Mouse (Mus musculus): ENCODE measurements around the gene Afap1. TPM values are rescaled to one million over a fixed set of nuclear protein-coding genes. Genes with fewer than 3 reads are reported as not detected.

Gene Afap1
- polyA plus RNA-seq (2012; rRNA removed): 3.8 and 4.7 TPM in 2 replicates

DNA sequence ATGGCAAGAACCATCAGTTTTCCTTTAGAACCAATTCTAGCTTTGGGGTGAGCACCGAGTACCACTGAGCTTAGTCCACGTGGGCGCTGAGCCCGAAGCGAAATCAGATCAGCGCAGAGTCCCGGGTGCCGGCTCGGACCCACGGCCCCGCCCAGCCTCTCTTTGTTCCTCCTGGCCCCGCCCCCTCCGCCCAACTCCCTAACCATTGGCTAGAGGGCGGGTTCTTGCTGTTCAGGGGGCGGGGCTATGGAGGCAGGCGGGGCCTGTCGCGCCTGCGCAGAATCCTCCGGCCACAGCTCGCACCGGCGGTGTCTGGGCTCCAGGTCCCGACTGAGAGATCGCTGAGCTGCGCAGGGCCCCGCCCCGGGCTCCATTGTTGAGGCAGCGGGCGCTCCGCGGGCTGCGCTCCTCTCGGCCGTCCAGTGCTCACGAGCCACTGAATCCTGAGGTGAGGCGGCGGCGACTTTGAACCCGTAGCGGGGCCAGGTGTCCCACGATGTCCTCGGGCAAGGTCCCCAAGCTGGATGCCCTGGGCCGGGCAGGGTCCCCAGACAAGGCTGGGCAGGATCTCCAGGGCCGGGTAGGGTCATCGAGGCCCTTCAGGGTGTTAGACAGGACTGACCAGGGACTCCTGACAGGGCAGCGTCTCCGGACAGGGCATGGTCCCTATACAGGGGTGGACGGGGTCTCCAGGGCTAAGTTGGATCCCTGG lies at the start of gene Afap1:
Gene Afap1, plus strand, starts transcription at position 227 of the 712 bp plus-strand sequence.
- under 1% methylated on average over 49 of the region's 49 CpGs for WGBS
- peak; percentile 82 for DNase-seq (ENCODE audit: low read depth, low spot score)

DNA sequence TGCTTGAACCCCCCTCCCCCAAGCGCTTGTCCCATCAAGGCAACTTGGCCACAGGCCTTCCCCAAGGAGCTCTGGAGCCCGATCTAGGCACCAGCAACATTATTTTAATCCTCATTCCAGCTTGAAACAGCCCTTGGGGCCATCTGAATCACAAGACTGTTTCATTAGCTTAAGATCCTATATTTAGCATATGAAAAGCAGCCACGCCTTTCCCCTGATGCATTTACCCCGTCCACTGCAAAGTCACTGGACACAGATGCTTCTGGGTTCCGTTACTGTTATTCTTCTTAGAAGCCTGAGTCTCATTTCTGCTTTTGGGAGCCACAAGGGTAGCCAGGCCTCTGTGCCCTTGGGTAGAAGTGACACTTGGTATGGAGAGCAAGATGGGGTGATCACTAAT lies 41.6 kb upstream of the Afap1 start:
- WGBS: 73% methylated on average over 5 of the region's 5 CpGs
- DNase-seq (ENCODE audit: low read depth, low spot score): no peak

DNA sequence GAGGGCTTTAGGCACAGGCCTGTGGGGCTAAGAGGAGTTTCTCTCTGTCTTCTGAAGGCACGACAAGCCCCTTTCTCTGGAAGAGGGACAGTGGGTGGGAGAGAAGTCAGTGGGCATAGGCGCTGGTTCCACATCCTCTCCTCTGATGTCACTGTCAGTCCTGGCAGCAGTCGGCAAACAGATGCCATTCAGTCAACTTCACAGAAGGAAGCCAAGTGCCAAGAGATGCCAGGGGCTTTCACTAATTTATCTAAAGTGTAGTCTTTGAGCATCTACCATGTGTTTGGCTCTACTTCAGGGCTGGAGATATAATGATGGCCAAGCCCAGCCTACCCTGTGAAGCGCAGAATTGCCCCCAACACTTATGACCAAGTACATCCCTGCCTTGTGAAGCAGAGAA lies 39.7 kb upstream of the Afap1 start:
- WGBS: 84% methylated on average over 4 of the region's 4 CpGs
- DNase-seq (ENCODE audit: low read depth, low spot score): no peak

DNA sequence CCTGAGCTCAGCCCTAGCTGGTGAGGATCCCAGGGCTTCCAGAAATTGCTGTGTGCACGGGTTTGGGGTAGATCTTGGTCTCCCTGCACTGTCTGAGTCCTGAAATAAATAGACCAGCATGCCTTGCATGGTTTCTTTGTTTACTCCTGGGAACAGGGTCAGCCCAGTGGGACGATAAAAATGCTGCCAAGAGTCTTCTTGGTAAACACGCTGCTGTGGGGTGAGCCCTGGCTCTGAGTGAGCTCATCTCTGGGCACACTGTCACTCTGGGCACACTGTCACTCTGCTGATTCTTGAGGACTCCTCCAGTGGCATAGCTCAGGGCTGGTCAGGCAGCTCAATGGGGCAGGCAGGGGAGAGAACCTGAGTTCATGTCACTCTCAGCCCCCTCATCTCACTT lies 36.9 kb upstream of the Afap1 start:
- DNase-seq (ENCODE audit: low read depth, low spot score): no peak
- 11% methylated on average over 3 of the region's 3 CpGs for WGBS

DNA sequence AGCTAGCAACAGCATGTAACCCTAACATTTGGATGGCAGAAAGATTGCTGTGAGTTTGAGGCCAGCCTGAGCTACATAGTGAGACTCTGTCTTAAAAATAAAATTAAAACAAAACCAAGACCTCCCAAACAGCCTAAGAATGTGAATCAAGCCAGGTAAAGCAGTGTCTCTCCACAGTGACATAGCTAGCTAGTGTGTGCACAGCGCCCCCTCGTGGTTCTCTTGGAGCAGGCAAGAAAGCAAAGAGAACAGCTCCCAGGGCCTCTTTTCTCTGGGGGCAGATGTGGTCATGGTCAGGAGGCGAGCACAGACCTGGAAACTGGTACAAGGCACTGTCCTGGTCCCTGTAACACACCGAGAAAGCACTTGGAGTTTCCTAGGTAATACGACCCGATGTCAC lies 35.0 kb upstream of the Afap1 start:
- 26% methylated on average over 6 of the region's 6 CpGs for whole genome bisulfite sequencing
- peak; percentile 48 for DNase-seq (ENCODE audit: low read depth, low spot score)

DNA sequence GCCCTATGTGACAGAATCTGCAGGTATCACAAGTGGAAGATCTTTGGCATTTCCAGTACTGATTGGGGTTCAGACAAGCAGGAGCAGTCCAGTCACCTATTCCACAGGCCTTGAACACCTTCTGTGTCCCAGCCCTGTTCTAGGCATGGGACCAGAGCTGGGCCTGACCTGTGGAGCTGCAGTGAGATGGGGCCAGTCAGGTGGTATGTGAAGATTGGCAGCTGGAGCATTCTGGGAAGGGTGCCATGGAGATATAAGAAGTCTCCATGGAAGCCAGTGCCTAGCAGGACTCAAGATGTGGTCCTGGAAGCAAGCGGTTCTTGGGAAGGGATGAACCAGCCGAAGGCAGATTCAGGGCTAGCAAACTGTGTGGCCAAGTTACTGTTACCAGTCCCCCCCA lies 31.7 kb upstream of the Afap1 start:
- DNase-seq (ENCODE audit: low read depth, low spot score): no peak
- WGBS: 90% methylated on average over 2 of the region's 2 CpGs

DNA sequence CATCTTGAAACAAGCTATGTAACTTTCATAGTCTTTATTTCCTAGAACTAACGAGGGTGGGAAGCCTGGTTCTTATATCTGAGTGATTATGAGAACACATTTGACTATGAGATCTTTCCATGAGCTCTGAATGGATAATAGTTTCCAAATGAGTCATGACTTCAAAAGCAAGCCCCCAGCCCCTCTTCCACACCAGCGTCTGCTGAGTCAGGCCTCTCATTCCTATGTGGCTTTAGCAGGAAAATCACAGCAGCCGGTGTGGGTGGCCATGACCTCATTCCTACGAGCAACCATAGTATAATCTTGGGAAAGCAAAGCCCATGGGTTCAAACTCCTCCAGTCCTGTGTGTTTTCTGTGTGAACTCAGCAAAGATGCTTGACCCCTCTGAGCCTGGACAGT lies 23.1 kb upstream of the Afap1 start:
- WGBS: 77% methylated on average over 4 of the region's 4 CpGs
- no peak for DNase-seq (ENCODE audit: low read depth, low spot score)

DNA sequence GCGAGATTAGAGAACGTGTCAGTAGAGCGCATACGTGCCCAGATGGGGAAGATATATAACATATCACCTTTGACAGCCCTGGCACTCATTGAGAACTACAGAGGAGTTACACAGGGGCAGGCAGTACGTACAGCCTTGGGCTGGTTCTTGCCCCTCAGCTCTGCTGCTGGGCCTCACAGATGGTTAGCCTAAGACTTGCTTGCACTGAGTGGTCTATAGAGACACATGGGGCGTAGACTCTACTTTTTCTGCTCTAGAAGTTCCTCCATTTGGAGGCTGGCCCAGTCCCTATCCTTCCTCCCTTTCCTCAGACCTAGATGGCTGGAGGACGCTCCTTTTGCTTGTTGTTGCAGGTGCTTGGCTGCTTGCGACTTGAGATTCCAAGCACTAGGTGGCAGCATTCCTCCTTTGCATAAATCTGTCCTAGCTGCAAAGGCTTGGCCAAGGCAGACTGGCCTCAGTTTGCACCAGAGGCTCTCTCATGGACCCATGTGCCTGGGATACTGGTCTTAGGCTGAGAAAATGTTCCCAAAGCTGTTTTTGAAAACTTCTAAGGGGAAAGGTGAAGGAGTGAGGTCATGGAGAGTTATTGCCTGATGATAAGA lies 22.6 kb upstream of the Afap1 start:
- DNase-seq (ENCODE audit: low read depth, low spot score): peak; percentile 31
- 53% methylated on average over 8 of the region's 8 CpGs for WGBS

DNA sequence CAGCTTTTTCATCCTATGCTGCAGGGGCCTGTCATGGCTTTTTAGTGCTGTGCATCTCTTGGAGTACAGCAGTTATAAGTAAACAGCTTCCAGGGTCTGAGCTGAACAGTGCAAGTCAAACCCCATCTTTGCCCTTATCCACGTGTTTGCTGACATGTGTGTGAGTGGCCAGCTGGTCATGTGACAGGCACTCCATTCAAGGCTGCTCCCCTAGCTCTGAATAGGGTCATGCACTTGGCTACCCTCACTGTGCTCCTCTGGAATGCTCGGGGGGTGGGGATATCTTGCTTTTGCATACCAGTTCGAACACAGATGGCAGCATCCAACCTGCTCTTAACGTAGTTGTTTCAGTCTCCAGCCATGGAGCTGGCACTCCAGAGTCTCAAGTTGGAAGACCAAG lies 19.7 kb upstream of the Afap1 start:
- DNase-seq (ENCODE audit: low read depth, low spot score): no peak
- WGBS: 39% methylated on average over 4 of the region's 4 CpGs

DNA sequence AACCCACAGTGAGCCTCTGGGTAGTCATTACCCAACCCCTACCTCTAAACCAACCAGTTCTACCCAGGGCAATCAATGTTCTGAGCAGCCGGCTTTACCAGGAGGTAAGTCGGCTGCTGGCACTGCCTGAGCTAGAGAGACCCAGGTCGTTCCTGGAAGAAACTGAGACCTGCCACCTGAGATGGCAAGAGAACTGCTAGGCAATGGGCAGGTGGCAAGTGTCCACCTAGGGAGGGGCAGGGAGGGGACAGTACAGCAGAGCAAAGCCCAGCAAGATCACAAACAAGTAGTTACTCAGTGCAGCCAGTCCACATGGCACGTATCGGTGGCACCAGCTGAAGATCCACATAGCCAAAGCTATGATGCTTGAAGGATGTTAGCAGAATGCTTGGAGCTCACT lies 16.9 kb upstream of the Afap1 start:
- no peak for DNase-seq (ENCODE audit: low read depth, low spot score)
- 69% methylated on average over 5 of the region's 5 CpGs for WGBS

DNA sequence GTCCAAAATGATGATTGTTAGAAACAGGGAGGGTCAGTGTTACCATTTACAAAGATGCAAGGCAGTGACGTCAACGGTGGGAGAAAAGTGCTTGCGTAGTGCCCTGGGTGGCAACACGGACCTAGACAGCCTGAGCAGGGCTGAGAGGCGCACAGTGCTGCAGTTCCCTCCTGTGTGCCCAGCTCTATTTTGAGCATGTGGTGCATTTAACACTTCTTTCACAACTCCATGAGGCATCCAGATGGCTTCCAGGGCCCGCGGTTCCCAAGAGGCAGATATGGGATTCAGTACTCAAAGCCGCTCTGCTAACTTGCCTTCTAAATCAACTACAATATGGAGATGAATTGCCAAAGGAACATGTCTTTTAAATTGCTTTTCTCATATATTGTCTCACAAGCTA lies 13.9 kb upstream of the Afap1 start:
- 93% methylated on average over 8 of the region's 8 CpGs for WGBS
- no peak for DNase-seq (ENCODE audit: low read depth, low spot score)

DNA sequence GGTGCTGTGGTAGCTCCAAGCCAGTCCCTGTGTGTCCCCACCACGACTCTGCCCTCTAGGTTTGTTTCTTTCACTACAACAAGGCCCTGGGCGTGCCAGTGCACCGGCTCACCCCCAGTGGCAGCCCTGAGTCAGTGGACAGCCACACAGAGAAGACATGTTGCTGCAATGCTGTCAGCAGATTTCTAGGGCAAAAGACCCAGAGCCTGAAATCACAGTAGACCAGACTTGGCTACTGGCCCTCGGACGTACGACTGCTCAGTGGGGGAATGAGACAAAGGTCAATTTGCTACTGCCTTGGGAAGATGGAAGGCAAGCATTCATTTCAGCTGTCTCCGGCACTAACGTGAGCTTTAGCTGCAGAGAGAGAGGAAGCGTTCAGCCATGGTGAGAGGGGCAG lies 10.7 kb upstream of the Afap1 start:
- DNase-seq (ENCODE audit: low read depth, low spot score): no peak
- 40% methylated on average over 9 of the region's 9 CpGs for WGBS

DNA sequence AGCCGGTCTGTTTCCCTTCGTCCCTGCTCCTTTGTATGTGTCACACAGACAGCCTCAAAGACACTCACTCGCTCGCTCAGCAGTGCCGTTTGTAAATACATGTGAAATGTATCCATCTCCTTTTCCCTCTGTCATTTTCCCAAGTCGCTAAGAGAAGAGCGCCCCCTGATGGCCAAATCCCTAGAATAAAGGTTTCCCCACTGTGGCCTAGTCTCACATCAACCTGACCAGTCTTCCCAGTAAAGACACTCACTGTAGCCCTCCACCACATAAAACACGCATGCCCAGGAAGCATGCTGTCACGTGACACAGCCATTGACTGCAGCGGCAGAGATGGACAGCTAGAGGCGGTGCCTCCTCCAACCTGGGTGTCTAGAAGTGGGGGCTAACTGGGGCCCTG lies 8.9 kb upstream of the Afap1 start:
- 60% methylated on average over 11 of the region's 11 CpGs for WGBS

DNA sequence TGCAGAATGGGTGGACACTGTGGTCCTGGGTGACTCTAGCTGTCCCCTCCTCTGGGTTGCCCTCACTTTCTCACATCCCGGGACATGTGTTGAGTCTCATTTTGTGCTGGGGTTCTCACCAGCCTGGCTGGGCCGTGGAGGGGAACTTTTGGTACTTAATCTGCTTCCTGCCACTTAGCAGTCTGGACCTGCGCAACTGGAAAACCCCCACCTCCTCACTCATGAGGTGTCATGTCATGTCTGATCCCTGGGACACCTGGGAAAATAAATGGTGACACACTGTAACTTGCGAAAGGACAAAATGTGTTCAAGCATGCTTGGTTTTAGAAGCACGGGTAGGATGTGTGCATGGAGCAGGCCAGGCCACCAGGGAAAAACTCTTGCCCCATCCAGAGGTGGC lies 8.4 kb upstream of the Afap1 start:
- WGBS: 88% methylated on average over 5 of the region's 5 CpGs
- DNase-seq (ENCODE audit: low read depth, low spot score): no peak

More for the DNA sequence above, 8.9 kb upstream of the Afap1 start:
- no peak for DNase-seq (ENCODE audit: low read depth, low spot score)

DNA sequence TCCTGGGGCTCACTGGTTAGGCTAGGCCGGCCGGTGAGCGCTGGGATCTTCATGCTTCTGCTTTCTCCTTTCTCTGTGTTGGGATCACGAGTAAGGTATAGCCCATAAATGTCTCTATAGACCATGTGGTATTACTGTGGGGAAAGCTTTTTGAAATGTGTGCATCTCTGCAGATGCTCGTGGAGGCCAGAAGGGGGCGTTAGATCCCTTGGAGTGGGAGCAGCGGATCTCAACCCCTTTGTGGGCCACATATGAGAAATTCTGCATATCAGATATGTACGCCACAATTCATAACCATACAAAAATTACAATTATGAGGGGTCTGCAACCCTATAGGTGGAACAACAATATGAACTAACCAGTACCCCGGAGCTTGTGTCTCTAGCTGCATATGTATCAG lies 4.2 kb upstream of the Afap1 start:
- 53% methylated on average over 9 of the region's 9 CpGs for WGBS
- no peak for DNase-seq (ENCODE audit: low read depth, low spot score)

DNA sequence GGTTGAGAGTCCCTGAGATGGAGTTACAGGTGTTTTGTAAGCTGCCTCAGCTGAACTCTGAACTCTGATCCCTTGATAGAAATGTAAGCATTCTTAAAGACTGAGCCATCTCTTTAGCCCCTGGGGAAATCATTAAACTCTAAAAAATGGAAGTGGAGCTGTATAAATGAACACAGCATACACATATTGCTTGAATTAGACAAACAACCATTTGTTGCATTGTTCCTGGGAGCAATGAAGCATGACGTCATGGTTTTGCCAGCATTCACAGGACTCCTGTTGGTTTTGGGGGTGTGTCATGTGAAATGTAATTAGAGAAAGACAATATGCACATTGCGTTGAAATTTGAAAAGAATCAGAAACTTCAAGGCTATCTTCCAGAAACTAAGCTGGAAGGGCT lies 3.5 kb upstream of the Afap1 start:
- 38% methylated on average over 2 of the region's 2 CpGs for WGBS
- DNase-seq (ENCODE audit: low read depth, low spot score): no peak

DNA sequence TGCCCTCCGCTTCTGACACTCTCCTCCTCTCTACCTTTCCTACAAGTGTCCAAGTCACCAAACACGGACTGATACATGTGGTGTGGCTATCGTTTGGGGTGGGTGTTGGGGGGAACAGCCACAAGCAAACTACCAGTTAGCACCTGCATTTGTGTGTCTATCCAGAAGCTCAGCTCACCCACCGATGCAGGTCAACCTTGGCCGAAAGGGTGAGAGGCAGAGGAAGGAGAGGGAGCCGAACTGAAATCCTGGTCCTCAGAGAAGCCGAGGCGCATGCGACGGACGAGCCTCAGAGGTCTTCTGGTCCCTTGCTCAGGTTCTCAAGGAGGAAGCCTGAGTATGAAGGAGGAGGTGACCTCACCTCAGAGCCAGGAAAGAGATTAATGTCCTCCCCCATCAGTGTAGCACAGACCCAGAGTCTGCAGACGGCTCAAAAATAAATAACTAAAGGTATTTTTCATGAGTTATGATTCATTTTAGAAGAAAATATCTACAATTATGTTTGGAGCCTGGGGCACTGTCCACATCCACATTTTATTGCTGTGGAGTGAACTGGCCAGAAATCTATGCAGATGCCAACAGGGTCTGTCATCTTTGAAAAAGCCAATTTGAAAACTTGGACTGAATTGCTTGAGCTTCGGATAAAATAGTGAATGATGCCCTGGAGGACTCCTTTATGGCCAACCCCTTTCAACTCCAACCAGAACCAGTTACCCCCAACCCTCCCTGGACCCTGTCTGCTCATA lies 2.0 kb upstream of the Afap1 start:
- DNase-seq (ENCODE audit: low read depth, low spot score): no peak
- 93% methylated on average over 13 of the region's 13 CpGs for WGBS

DNA sequence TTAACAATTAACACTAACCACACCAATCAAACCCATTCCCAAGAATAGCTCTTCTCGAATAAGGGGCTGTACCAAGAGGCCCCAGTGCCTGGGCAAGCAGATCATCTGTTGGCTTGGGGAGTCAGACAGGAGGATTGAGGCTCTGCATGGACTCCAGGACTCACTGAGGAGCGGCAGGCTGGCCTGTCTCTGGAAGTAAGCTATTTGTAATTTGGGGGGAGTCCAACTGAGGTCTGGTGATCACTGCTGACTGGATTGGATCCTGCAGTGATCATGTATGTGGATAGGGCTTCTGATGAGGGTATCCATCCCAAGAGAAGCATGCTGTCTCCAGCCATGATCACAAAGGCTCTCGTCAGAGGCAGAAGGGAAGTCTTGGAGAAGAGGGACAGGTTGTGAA lies 756 bp upstream of the Afap1 start:
- 58% methylated on average over 3 of the region's 3 CpGs for WGBS

DNA sequence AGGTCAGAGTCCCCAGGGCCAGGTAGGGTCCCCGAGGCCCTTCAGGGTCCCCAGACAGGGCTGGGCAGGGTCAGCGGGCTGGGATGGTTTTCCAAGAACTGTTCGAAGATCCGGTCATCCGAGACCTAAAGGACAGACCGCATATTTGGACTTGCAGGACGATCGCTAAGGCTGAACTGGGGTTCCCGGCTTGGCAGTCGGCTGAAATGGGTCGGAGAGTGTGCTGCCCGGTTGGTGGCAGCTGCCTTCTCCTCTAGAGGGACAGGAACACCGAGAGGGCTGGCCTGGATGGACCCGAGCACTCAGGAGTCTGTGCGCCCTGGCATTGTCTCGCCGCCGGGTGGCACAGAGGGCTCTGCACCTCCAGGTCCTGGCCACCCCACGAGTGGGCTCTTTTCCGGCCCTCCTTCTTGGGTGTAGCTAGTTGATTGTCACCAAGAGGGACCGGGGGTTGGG lies 714 bp downstream of the Afap1 start:
- WGBS: under 1% methylated on average over 21 of the region's 21 CpGs
- no peak for DNase-seq (ENCODE audit: low read depth, low spot score)

More for the DNA sequence above, 756 bp upstream of the Afap1 start:
- DNase-seq (ENCODE audit: low read depth, low spot score): no peak

DNA sequence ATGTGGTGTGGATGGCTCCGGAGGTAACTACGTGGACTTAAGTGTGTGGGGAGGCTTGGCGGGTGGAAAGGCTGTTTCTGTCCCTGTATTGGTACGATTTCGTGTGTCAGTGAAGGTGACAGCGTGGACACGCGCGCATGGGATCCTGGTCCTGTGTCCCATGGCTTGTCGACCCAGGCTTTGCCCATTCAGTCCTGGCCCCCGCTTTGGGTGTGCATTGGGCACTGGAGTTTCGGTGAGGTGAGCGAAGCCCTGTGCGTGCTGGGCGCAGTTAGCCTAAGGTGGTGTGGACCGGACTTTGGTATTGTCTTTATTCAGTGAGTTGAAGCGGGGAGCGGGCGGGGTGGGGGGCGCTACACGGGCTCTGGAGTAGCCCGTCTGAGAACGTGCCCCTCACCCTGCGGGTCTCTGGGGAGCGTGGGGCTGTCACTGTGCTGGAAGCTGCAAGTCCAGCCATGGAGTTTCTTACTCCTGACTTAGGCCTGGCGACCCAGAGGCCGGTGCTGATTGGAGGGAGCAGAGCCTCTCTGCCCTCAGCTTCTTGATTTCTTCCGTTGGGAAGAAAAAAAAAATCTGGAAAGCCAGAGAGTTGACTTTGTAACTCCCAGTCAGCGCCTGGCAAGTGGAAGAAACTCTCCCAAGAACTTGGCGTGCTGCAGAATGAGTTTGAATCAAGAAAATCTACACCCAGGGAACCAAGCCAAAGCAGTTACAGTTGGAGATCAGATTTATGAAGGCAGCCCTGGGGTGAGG lies 1.4 kb downstream of the Afap1 start:
- DNase-seq (ENCODE audit: low read depth, low spot score): no peak
- 29% methylated on average over 30 of the region's 30 CpGs for WGBS

Measured in large intestine, adult 2 months (tissue).